Mouse (Mus musculus) retina, postnatal 1 day (tissue): ENCODE measurements around the gene Neu4.
"Not testable (repeated sequence)": the region's sequence is repeated elsewhere in the genome, so short reads cannot be mapped to it uniquely, and the experiment has no call there.

Source experiments
- DNase-seq: peaks from one replicate; pipeline ENCODE4 v3.0.0-alpha.2; 2012

Neu4 gene

DNA sequence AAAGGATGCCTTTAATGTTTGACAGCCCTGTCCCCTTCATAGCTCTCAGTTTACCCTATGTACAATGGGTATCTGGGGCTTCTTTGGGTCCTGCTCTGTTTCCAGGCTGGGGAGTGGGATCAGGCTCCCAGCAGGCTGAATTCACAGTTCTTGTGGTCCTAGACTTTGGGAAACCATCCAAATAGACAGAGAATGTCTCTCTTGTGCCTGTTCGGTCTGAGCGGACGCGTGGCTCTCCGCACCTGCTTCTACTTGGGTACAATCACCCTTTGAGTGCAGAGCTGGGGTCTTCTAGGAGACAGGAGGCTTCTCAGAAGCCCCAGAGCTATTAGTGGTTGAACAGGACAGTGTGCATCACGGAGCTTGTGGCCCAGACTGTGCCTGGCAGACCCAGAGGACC, at the start of gene Neu4:
Gene Neu4 (plus strand): TSS at position 301 of the 400 bp plus-strand sequence.
- no peak for DNase-seq

- DNase-seq: not testable (repeated sequence)
These were observed 49.5 kb upstream of the Neu4 start for GRCm38 (mm10) chr1:93970797-93971196.

DNA sequence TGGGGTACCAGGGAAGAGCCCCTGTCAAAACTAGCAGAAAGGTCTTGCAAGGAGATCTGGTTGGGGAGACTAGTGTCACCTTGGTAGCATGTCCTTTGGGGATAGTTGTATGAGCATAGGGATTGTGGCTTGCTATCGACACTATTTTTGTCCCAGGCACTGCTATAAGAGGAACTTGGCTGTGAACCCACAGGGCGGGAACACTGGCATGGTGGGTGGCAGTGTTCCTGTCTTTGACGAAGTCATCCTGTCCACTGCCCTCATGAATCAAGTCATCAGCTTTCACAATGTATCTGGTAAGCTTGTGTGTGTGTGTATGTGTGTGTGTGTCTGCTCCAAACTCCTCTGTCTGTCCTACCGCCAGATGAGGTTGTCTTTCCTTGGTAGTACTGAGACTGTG, 44.5 kb upstream of the Neu4 start:
- DNase-seq: not testable (repeated sequence)

DNA sequence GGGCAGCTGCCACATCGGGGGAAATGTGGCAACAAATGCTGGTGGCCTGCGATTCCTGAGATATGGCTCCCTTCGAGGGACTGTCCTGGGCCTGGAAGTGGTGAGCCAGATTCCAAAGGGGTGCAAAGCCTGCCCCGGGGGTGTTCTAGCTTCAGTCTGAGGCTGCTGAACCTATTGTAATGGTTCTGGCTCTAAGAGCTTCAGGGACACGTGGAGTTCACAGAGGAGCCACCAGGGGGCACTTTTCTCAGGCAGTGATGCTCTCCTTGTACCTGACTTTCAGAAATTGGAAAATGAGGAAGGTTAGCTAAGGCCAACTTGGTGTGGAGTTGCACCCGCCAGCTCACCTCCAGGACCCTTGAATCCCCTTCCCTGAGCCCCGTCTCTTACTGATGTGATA, 42.0 kb upstream of the Neu4 start:
- not testable (repeated sequence) for DNase-seq

DNA sequence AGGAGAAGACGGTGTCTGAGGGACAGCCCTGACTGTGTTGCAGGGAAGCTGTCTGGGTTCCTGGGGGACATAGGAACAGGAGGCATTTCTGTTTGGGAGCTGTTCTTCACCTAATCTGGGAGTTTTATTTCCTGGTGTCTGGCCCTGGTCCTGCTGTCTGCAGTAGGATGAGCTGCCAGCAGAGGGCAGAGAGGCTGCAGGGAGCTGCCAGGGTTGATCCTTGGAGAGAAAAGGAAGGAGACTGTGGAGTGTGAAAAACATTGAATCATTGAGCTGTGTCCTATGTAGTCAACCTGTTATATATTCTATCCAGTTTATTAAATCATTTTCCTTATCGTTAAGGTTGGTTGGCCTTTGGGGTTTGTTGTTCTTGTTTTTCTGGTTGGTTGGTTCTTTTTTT, 39.3 kb upstream of the Neu4 start:
- not testable (repeated sequence) for DNase-seq

- no peak for DNase-seq
These were observed 34.1 kb upstream of the Neu4 start for GRCm38 (mm10) chr1:93986167-93986566.

- DNase-seq: no peak
These were observed 31.5 kb upstream of the Neu4 start for GRCm38 (mm10) chr1:93988786-93989185.

- not testable (repeated sequence) for DNase-seq
These were observed 30.0 kb upstream of the Neu4 start, which contains the start of gene Gal3st2c for GRCm38 (mm10) chr1:93990209-93990608. Gene Gal3st2c, plus strand, starts transcription at chr1:93990509.

DNA sequence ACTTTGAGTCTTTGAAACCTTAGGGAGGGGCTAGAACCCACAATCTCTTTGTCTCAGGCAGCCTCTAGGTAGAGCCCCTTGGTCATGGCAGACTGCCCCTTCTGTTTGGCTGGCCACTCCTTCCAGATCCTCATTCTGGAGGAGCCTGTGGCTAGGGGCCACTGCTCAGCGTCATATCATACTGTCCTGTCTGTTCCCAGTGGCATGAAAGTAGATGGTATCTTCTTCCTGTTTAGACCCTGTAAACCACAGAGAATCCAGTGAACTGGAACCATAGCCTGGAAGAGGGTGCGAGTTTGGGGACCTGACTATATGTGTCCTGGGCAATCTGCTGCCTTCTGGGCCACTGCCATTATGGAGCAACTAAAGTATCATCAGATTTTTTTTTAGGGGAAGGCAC, 29.2 kb upstream of the Neu4 start:
- DNase-seq: not testable (repeated sequence)

- DNase-seq: not testable (repeated sequence)
These were observed 28.8 kb upstream of the Neu4 start for GRCm38 (mm10) chr1:93991491-93991890.

GRCm38 (mm10) chr1:94001023-94001422, 19.2 kb upstream of the Neu4 start:
- DNase-seq: no peak

GRCm38 (mm10) chr1:94005954-94006506, 14.2 kb upstream of the Neu4 start:
- not testable (repeated sequence) for DNase-seq

- not testable (repeated sequence) for DNase-seq
These were observed 11.4 kb upstream of the Neu4 start for GRCm38 (mm10) chr1:94008826-94009225.

GRCm38 (mm10) chr1:94011643-94012042, 8.6 kb upstream of the Neu4 start:
- no peak for DNase-seq

DNA sequence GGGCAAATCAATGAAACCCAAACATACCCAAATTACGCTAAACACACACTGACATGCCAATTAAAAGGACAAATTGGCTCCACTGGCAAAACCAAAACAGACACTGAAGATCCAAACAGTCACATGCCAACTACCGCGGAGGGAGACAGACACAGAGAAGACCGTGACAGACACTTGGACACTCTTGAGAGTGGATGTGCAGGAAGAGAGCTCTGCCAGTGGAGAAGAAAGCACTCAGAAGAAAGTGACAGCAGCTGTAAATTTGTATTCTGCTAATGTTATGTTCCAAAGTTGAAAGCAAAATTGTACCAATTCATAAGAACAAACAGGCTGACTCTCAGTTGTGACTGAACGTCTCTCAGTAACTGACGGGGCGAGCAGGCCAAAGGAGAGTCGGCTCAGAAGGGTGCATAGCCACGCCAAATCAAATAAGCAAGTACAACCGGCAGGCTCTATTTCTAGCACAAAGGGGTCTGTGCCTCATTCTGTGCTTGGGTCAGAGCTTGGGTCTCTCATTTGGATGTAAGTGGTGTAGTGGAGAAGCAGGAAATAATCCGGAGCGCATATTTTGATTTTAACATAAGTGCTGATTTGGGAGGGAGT, 7.4 kb downstream of the Neu4 start:
- no peak for DNase-seq

GRCm38 (mm10) chr1:94028741-94029140, 8.5 kb downstream of the Neu4 start:
- DNase-seq: no peak

- no peak for DNase-seq
These were observed 12.9 kb downstream of the Neu4 start for GRCm38 (mm10) chr1:94033075-94033602.

DNA sequence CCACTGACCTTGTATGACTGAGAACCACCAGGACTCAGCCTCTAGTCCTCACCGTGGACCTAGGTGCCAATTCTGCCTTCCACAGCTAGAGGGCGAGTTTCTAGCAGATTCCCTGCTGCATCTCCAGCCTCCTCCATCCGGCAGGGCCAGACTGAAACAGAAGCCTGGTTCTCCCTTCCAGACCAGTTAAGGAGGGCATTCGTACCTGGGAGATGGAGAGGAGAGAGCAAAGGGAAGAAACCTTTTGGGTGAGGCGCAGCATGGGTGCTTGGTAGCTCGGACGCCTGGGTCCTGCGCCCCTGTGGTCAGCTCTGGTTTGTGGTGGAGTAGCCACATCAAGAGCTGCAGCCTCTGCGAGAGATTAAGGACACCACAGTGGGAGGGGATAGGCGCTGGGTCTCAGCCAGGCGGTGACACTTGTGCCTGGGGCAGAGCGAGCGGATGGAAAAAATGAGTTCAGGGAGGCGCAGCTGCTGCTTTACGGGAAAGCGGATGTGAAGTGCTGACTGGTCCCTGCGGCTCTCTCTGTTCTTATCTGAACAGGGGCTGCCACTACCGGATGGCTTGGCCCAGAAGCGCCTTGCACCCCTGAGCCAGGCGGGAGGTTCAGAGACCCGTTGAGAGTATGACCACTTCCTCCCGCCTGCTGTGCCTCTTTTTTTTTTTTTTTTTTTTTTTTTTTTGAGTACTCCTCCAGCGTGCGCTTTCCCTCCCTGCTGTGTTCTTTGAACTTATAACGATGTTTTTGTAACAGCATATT, 14.9 kb downstream of the Neu4 start:
- peak; percentile 96 for DNase-seq

DNA sequence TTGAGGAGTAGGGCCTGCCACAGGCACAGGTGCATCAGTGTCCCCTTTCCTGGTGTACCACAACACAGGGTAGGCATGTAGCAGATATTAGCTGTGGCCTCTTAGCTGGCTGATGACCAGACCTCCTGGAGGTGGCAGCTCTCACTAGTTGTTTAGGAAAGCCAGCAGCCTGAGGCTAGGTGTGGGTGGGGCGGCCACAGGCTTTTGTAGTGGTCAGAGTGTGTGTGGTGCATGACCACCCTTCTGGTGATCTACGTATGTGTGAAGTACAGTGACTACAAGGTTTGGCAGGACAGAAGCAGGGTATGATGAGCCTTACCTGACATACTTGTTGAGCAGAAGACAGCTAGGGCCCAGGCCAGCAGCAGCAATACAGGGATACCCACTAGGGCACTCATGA, 20.1 kb downstream of the Neu4 start:
- no peak for DNase-seq

- no peak for DNase-seq
These were observed 25.3 kb downstream of the Neu4 start for GRCm38 (mm10) chr1:94045559-94045958.

DNA sequence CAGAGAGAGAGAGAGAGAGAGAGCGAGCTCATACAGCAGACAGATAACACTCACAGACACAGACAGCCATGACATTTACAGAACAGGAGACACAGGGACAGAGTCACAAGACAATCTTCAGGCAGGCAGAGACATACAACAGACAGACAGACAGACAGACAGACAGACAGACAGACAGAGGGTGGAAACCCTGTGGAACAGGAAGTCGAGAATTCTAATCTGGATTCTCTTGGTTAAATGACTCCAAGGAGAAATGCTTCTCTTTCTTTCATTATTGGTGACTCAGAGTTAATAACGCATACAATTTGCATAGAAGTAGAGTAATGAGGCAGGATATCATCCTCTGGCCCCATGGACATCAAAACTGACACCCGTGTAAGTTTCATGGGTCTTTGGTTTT, 26.3 kb downstream of the Neu4 start:
- no peak for DNase-seq

GRCm38 (mm10) chr1:94051104-94051503, 30.9 kb downstream of the Neu4 start:
- no peak for DNase-seq

GRCm38 (mm10) chr1:94052373-94052772, 32.1 kb downstream of the Neu4 start, which contains the start of gene Pdcd1:
Gene Pdcd1, minus strand, starts transcription at chr1:94052553.
- no peak for DNase-seq
